Mouse (Mus musculus) neural tube, embryonic 15.5 days (tissue): ENCODE data around the gene Lancl1. TPM values are rescaled to one million over a fixed set of nuclear protein-coding genes. Genes with fewer than 3 reads are reported as not detected.

Source experiments
- ATAC-seq: fragments of 200-750 bp; cut with Nextera tagmentation; 2 replicates; pipeline ENCODE4 v1.8.0; 2017; ENCODE audit warnings: mild to moderate bottlenecking, moderate TSS enrichment, moderate library complexity; ENCODE audit not compliant: low FRiP score
- H3K27ac ChIP-seq: fragments of 300-500 bp; sonication (generic); replicated peaks from 2 replicates; pipeline ENCODE4 v1.5.1; 2015; ENCODE audit warnings: mild to moderate bottlenecking, inconsistent platforms
- H3K27me3 ChIP-seq: fragments of 300-500 bp; sonication (generic); replicated peaks from 2 replicates; pipeline ENCODE4 v1.6.1; 2015; ENCODE audit warnings: inconsistent platforms
- H3K36me3 ChIP-seq: fragments of 300-500 bp; sonication (generic); 2 replicates; pipeline ENCODE4 v1.6.1; 2015; ENCODE audit warnings: inconsistent platforms
- H3K4me1 ChIP-seq: fragments of 300-500 bp; sonication (generic); 2 replicates; pipeline ENCODE4 v1.6.1; 2015; ENCODE audit warnings: inconsistent platforms
- H3K4me2 ChIP-seq: fragments of 300-500 bp; sonication (generic); 2 replicates; pipeline ENCODE4 v1.6.1; 2015; ENCODE audit warnings: inconsistent platforms, mild to moderate bottlenecking, moderate library complexity
- H3K4me3 ChIP-seq: fragments of 300-500 bp; sonication (generic); replicated peaks from 2 replicates; pipeline ENCODE4 v1.5.1; 2015; ENCODE audit warnings: mild to moderate bottlenecking, inconsistent platforms
- H3K9ac ChIP-seq: fragments of 300-500 bp; sonication (generic); replicated peaks from 2 replicates; pipeline ENCODE4 v1.6.1; 2015; ENCODE audit warnings: mild to moderate bottlenecking, inconsistent platforms
- H3K9me3 ChIP-seq: fragments of 300-500 bp; sonication (generic); replicated peaks from 2 replicates; pipeline ENCODE4 v1.6.1; 2016; ENCODE audit warnings: inconsistent platforms
- WGBS: fragments of 180-500 bp; shearing (Covaris S2); methylation state at CpG from one replicate; pipeline ENCODE4 v1.1.7; 2015; ENCODE audit warnings: mixed read lengths; 5-methylcytosine and 5-hydroxymethylcytosine counted together
- polyA plus RNA-seq: library from polyadenylated mRNA; unstranded; fragments of >200 nt; fragmentation: Nextera tagmentation; extraction: Ambion mirVana; gene quantifications from 2 replicates; pipeline ENCODE4 v1.2.1, GENCODE M21; 2015

Gene Lancl1
- polyA plus RNA-seq, 1 experiment from 2014 or later, result 200 TPM

GRCm38 (mm10) chr1:67010520-67010919 lies 28.2 kb downstream of the Lancl1 start:
- Histone ChIP-seq H3K27ac (no peak overlapping the region), H3K4me1 (no peaks in the 10 kb centered on the region), H3K9me3 (no peaks in the 10 kb centered on the region), H3K9ac (no peak overlapping the region), H3K4me3 (no peak overlapping the region), H3K27me3 (no peaks in the 10 kb centered on the region), H3K36me3 (peaks cover 40% of the 10 kb centered on the region), H3K4me2 (no peak overlapping the region)
- ATAC-seq, result no peak
- WGBS, result 93% methylated on average over 3 of the region's 3 CpGs

GRCm38 (mm10) chr1:67003699-67004098 lies 35.0 kb downstream of the Lancl1 start:
- WGBS, result 55% methylated on average over 3 of the region's 3 CpGs
- peak; percentile 38; the same call in 1 of the 2 replicates for ATAC-seq
- Histone ChIP-seq H3K9ac (no peak overlapping the region), H3K36me3 (peaks cover 61% of the 10 kb centered on the region), H3K27ac (no peak overlapping the region), H3K4me1 (no peaks in the 10 kb centered on the region; the same call in 1 of the 2 replicates), H3K27me3 (no peaks in the 10 kb centered on the region), H3K9me3 (no peaks in the 10 kb centered on the region), H3K4me3 (no peak overlapping the region), H3K4me2 (no peak overlapping the region)

DNA sequence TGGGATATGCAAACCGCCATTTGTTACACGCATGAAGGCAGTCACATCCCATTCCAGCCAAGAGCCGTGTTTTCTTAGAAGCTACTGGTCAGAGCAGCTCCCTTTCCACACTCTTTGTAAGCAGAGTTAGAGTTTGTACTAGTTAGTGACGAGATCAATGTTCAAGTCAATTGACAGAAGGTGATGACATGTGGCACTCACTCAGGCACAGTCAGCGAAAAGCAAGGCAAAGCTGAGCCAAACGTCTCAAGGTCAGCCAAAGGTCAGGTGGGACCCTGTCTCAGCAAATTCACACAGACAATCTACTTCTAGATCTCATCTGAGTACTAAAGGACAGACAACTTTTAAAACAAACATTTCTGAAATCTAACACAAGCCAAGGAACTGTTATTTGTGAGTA lies 36.4 kb downstream of the Lancl1 start:
- Histone ChIP-seq H3K9me3 (no peaks in the 10 kb centered on the region), H3K4me1 (no peaks in the 10 kb centered on the region; the same call in 1 of the 2 replicates), H3K9ac (no peak overlapping the region), H3K36me3 (peaks cover 53% of the 10 kb centered on the region), H3K27ac (no peak overlapping the region), H3K4me2 (no peak overlapping the region), H3K4me3 (no peak overlapping the region), H3K27me3 (no peaks in the 10 kb centered on the region)
- ATAC-seq, result no peak
- WGBS, result 82% methylated on average over 6 of the region's 6 CpGs

GRCm38 (mm10) chr1:67001367-67001766 lies 37.3 kb downstream of the Lancl1 start:
- 89% methylated on average over 1 of the region's 1 CpGs for WGBS
- no peak overlapping the region for H3K4me3 ChIP-seq
- H3K9me3 ChIP-seq, result no peaks in the 10 kb centered on the region
- no peaks in the 10 kb centered on the region; the same call in 1 of the 2 replicates for H3K4me1 ChIP-seq
- no peaks in the 10 kb centered on the region for H3K27me3 ChIP-seq
- H3K9ac ChIP-seq, result no peak overlapping the region
- ATAC-seq, result no peak
- H3K4me2 ChIP-seq, result no peak overlapping the region
- H3K27ac ChIP-seq, result no peak overlapping the region
- peaks cover 47% of the 10 kb centered on the region for H3K36me3 ChIP-seq

DNA sequence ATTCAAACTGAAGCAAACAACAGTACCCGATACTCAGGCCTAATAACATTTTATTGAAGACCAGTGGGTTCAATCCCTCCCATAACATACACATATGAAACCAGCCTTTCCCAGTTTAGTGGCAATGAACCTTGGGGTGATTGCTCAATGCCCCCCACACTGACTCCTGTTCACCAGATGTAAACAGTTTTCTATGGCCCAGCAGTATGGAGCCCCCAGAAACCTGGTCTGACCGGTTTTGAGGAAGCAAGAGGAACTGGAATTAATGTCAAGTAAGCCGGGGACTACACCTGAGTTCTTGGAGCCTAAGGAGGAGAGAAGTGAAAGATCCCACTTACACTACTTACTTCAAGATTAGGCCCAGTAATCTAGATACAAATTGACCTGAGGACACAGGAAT lies 38.2 kb downstream of the Lancl1 start:
- Histone ChIP-seq H3K9me3 (no peaks in the 10 kb centered on the region), H3K9ac (no peak overlapping the region), H3K27me3 (no peaks in the 10 kb centered on the region), H3K4me3 (no peak overlapping the region), H3K27ac (no peak overlapping the region), H3K4me2 (no peak overlapping the region), H3K36me3 (peaks cover 38% of the 10 kb centered on the region), H3K4me1 (no peaks in the 10 kb centered on the region; the same call in 1 of the 2 replicates)
- WGBS, result 89% methylated on average over 3 of the region's 3 CpGs
- ATAC-seq, result no peak

DNA sequence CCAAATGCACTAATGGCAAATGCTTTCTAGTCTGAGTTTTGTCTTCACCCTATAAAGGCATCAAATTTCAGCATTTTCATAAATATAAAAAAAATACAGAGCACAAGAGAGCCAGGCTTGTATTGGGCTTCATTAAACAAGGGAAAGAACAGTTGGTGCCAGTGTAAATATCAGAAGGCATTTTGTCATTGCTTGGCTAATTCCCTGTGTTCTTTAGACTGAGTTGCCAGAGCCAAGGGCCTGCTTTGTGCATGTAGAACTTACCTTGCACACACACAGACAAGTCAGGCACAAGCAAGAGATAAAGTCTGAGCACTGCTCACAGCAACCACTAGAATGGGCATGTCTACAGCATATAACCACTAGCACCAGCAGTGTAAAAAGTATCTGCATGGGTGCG lies 40.1 kb downstream of the Lancl1 start:
- Histone ChIP-seq H3K27ac (0 out of 2 replicates have a peak overlapping the region, but pooled peaks have one; percentile 3), H3K36me3 (peaks cover 20% of the 10 kb centered on the region), H3K27me3 (no peaks in the 10 kb centered on the region), H3K4me2 (no peak overlapping the region), H3K9me3 (no peaks in the 10 kb centered on the region), H3K4me3 (no peak overlapping the region), H3K4me1 (no peaks in the 10 kb centered on the region; the same call in 1 of the 2 replicates), H3K9ac (no peak overlapping the region)
- WGBS, result 84% methylated on average over 1 of the region's 1 CpGs
- ATAC-seq, result 0 out of 2 replicates have a peak, but pooled peaks have one; percentile 39

DNA sequence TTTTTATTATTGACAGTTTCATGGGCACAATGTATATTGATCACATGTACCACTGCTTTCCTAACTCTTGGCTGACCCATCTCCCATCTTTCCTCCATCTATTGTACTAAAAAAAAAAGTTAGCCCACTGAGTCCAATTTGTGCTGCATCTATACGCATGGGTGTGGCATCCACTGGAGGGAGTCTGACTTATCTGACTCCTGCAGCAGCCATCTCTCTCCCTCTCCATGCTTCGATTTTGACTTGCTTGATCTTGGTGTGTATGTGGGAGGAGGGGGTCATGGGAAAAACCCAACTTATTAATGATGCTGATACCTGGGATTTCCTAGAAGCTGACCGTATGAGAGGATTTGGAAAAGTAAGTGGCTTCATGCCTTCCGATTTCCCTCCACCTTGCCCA lies 40.5 kb downstream of the Lancl1 start:
- Histone ChIP-seq H3K9ac (no peak overlapping the region), H3K27me3 (no peaks in the 10 kb centered on the region), H3K9me3 (no peaks in the 10 kb centered on the region), H3K4me3 (no peak overlapping the region), H3K27ac (no peak overlapping the region), H3K4me1 (no peaks in the 10 kb centered on the region; the same call in 1 of the 2 replicates), H3K36me3 (peaks cover 16% of the 10 kb centered on the region), H3K4me2 (no peak overlapping the region)
- ATAC-seq, result no peak
- WGBS, result 98% methylated on average over 4 of the region's 4 CpGs

GRCm38 (mm10) chr1:66996819-66997218 lies 41.9 kb downstream of the Lancl1 start:
- Histone ChIP-seq H3K4me2 (no peak overlapping the region), H3K9me3 (no peaks in the 10 kb centered on the region), H3K27me3 (no peaks in the 10 kb centered on the region), H3K9ac (no peak overlapping the region), H3K4me3 (no peak overlapping the region), H3K27ac (no peak overlapping the region), H3K4me1 (no peaks in the 10 kb centered on the region; the same call in 1 of the 2 replicates), H3K36me3 (peaks cover 3% of the 10 kb centered on the region; the same call in 1 of the 2 replicates)
- WGBS, result 85% methylated on average over 2 of the region's 2 CpGs
- ATAC-seq, result no peak

- Histone ChIP-seq H3K36me3 (0 out of 2 replicates have a peak, but pooled peaks cover 3% of the 10 kb centered on the region), H3K27me3 (no peaks in the 10 kb centered on the region), H3K9me3 (no peaks in the 10 kb centered on the region), H3K9ac (no peak overlapping the region), H3K4me3 (no peak overlapping the region), H3K27ac (no peak overlapping the region), H3K4me1 (peaks cover 6% of the 10 kb centered on the region), H3K4me2 (no peak overlapping the region)
- ATAC-seq, result no peak; the same call in 1 of the 2 replicates
Measured at GRCm38 (mm10) chr1:66992764-66993163, 45.9 kb downstream of the Lancl1 start.

DNA sequence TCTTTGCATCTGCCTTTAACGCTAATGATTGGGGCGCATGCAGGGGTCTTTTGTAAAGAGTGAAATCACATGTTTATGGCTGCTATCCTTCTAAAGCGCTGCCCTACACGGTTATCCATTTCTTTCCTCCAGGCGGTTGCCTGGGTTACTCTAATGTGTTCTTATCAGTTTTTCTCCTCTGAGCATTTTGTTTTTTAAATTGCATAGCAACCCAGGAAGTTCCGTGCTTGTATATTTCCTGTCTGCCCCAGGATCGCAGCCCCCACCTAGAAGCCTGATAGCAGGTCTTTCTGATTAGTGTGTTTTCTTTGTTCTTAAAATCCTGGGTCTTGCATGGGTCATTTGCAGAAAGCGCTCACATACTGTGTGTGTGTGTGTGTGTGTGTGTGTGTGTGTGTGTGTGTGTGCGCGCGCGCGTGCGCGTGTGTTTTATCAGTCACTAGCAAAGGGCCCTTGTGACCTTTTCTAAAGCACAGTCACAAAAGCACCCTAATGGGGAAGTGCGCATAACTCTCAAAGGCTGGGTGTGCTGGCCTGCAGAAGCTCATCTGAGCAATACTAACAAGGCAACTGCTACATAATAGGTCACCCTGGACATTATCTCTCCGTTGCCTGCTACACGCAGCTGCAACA lies 51.0 kb downstream of the Lancl1 start:
- no peaks in the 10 kb centered on the region for H3K9me3 ChIP-seq
- peak overlapping the region; percentile 48; the same call in 1 of the 2 replicates for H3K27ac ChIP-seq
- 31% methylated on average over 18 of the region's 18 CpGs for WGBS
- peaks cover 20% of the 10 kb centered on the region for H3K4me1 ChIP-seq
- H3K4me2 ChIP-seq, result peak overlapping the region; percentile 45
- H3K27me3 ChIP-seq, result no peaks in the 10 kb centered on the region
- H3K4me3 ChIP-seq, result peak overlapping the region; percentile 24
- no peak overlapping the region for H3K9ac ChIP-seq
- H3K36me3 ChIP-seq, result no peaks in the 10 kb centered on the region
- ATAC-seq, result peak; percentile 58; the same call in 1 of the 2 replicates

DNA sequence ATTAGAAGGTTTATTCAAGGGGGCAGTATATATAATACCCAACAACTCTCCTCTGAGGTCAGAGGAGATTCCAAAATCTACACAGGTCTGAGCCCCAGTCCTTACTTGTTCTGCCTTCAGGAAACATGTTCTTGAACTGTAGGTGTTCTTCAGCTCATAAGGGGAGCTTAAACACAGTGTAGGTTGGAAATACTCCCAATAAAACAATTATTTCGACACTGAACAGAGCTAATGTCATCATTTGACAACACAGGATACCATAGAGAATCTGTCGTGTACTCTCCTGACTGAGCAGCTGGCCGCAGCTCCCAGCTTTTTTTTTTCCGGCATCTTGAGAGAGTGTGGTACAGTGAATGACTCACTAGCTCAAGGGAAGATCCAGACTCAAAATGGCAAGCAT lies 52.8 kb downstream of the Lancl1 start:
- Histone ChIP-seq H3K9ac (no peak overlapping the region), H3K4me2 (no peak overlapping the region), H3K4me3 (no peak overlapping the region), H3K4me1 (peaks cover 20% of the 10 kb centered on the region), H3K27ac (no peak overlapping the region), H3K9me3 (no peaks in the 10 kb centered on the region), H3K27me3 (no peaks in the 10 kb centered on the region), H3K36me3 (no peaks in the 10 kb centered on the region)
- no peak for ATAC-seq
- WGBS, result 71% methylated on average over 4 of the region's 4 CpGs

- Histone ChIP-seq H3K36me3 (no peaks in the 10 kb centered on the region), H3K27ac (no peak overlapping the region), H3K27me3 (no peaks in the 10 kb centered on the region), H3K9me3 (no peaks in the 10 kb centered on the region), H3K4me3 (no peak overlapping the region), H3K4me1 (peaks cover 20% of the 10 kb centered on the region), H3K4me2 (no peak overlapping the region), H3K9ac (no peak overlapping the region)
- ATAC-seq, result no peak
- 34% methylated on average over 7 of the region's 7 CpGs for WGBS
Measured at GRCm38 (mm10) chr1:66985129-66985698, 53.5 kb downstream of the Lancl1 start.
